Mouse (Mus musculus): ENCODE measurements at regions not wholly inside any gene's neighbourhood (a gene's known extent, or its start where the extent isn't known, plus 50 kb on each side); places are given as distances from the start of the nearest gene placed in this dataset.

GRCm38 (mm10) chr10:37221730-37222129 lies 83.0 kb upstream of the Marcks start:
- ATAC-seq (ENCODE audit: insufficient read depth) = no peak
- H3K9ac ChIP-seq (replicated peaks) = no peak overlapping the region

DNA sequence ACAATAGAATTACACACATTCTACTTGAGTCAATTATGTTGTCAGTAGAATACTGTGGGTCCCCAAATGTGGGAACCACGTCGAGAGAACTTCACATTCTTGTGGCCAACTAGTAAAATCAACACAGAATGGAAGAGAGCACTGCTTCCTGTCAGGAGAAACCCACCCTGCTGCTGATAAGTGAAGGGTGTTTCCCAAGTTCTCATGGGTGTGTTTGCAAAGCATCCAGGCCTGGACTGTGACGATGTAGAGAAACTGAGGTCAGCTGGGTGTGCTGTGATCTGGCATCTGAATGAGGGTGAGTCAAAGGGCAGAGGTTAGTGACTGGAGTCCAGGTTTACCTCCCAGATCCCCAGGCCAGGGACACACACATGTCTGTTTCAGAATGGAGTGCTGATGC lies 81.7 kb upstream of the Marcks start:
- Histone ChIP-seq H3K4me1 (replicated peaks; ENCODE audit: control insufficient read depth in 2 of 2, insufficient read depth in 2 of 2, low read length in 1 of 2) (peaks cover 29 to 41% of the 10 kb centered on the region in 2 experiments), H3K27me3 (ENCODE audit: control insufficient read depth, insufficient read depth, low read length) (no peaks in the 10 kb centered on the region), H3K36me3 (replicated peaks; ENCODE audit: control insufficient read depth, insufficient read depth, low read depth) (no peaks in the 10 kb centered on the region), H3K4me3 (ENCODE audit: insufficient read depth in 1 of 2, low read depth in 2 of 2, low read length in 2 of 2) (no peak overlapping the region), H3K9me3 (ENCODE audit: control insufficient read depth, low read length) (no peaks in the 10 kb centered on the region), H3K27ac (peak overlapping the region; percentile 60), H3K9ac (replicated peaks) (0 out of 2 replicates have a peak overlapping the region, but pooled peaks have one; percentile 23), H3K4me2 (ENCODE audit: low read depth) (peak overlapping the region; percentile 39)
- ATAC-seq (ENCODE audit: insufficient read depth) (peak; percentile 84), DNase-seq (ENCODE audit: low read depth in 3 of 3, low spot score in 3 of 3) (peak; percentile 36 to 47 (median 42))
- WGBS (ENCODE audit: insufficient replicate concordance) = 8% methylated on average over 3 of the region's 3 CpGs
- TF ChIP-seq EP300 (IDR thresholded peaks at IDR 0.05; ENCODE audit: low read depth) = no peak

More at GRCm38 (mm10) chr10:37221730-37222129, 83.0 kb upstream of the Marcks start:
- TF ChIP-seq CTCF (IDR thresholded peaks at IDR 0.05; ENCODE audit: low read depth) (no peak), EP300 (IDR thresholded peaks at IDR 0.05; ENCODE audit: low read depth) (no peak)
- no peaks in the 10 kb centered on the region for H3K9me3 ChIP-seq (ENCODE audit: control insufficient read depth, low read length)
- no peaks in the 10 kb centered on the region for H3K27me3 ChIP-seq (ENCODE audit: control insufficient read depth, insufficient read depth, low read length)
- 50% methylated on average over 6 of the region's 6 CpGs for WGBS (ENCODE audit: insufficient replicate concordance)
- H3K4me3 ChIP-seq (ENCODE audit: insufficient read depth in 1 of 2, low read depth in 2 of 2, low read length in 2 of 2) = no peak overlapping the region
- H3K4me1 ChIP-seq (replicated peaks; ENCODE audit: control insufficient read depth in 2 of 2, insufficient read depth in 2 of 2, low read length in 1 of 2) = peaks cover 29 to 41% of the 10 kb centered on the region in 2 experiments
- DNase-seq (ENCODE audit: low read depth in 3 of 3, low spot score in 3 of 3) = no peak
- H3K36me3 ChIP-seq (replicated peaks; ENCODE audit: control insufficient read depth, insufficient read depth, low read depth) = no peaks in the 10 kb centered on the region
- H3K4me2 ChIP-seq (ENCODE audit: low read depth) = no peak overlapping the region
- no peak overlapping the region for H3K27ac ChIP-seq

DNA sequence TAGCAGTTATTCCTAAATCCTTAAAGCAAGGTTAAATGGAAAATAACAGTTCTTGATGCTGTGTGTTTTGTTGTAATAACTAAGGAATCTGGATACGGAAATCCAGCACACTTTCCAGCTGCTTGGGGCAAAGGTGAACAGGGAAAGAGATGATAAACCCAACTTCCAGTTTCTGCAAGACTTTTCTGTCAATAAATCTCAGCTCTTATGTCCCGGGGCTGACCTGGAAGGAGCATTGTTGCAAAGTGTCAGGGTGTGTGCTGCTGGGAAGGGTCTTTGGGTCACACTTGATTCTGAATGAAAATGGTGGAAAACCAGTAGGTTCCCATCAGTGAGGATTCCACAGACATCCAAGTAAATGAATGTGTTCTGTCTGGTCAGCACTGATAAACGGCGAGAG lies 81.2 kb upstream of the Marcks start:
- 40% methylated on average over 4 of the region's 4 CpGs for WGBS (ENCODE audit: insufficient replicate concordance)
- H3K4me3 ChIP-seq (ENCODE audit: insufficient read depth in 1 of 2, low read depth in 2 of 2, low read length in 2 of 2) = no peak overlapping the region
- no peak for ATAC-seq (ENCODE audit: insufficient read depth)
- no peak overlapping the region for H3K9ac ChIP-seq (replicated peaks)
- peak overlapping the region; percentile 39; the same call in 1 of the 2 replicates for H3K4me2 ChIP-seq (ENCODE audit: low read depth)
- H3K9me3 ChIP-seq (ENCODE audit: control insufficient read depth, low read length) = no peaks in the 10 kb centered on the region
- no peak for TF ChIP-seq CTCF (IDR thresholded peaks at IDR 0.05; ENCODE audit: low read depth)
- no peak for TF ChIP-seq EP300 (IDR thresholded peaks at IDR 0.05; ENCODE audit: low read depth)
- peaks cover 29 to 41% of the 10 kb centered on the region in 2 experiments for H3K4me1 ChIP-seq (replicated peaks; ENCODE audit: control insufficient read depth in 2 of 2, insufficient read depth in 2 of 2, low read length in 1 of 2)
- no peaks in the 10 kb centered on the region for H3K27me3 ChIP-seq (ENCODE audit: control insufficient read depth, insufficient read depth, low read length)
- peak overlapping the region; percentile 34 for H3K27ac ChIP-seq
- H3K36me3 ChIP-seq (replicated peaks; ENCODE audit: control insufficient read depth, insufficient read depth, low read depth) = no peaks in the 10 kb centered on the region
- no peak for DNase-seq (ENCODE audit: low read depth in 3 of 3, low spot score in 3 of 3)

GRCm38 (mm10) chr10:37219381-37219780 lies 80.7 kb upstream of the Marcks start:
- Histone ChIP-seq H3K27ac (no peak overlapping the region), H3K36me3 (replicated peaks; ENCODE audit: control insufficient read depth, insufficient read depth, low read depth) (no peaks in the 10 kb centered on the region), H3K27me3 (ENCODE audit: control insufficient read depth, insufficient read depth, low read length) (no peaks in the 10 kb centered on the region), H3K9ac (replicated peaks) (no peak overlapping the region), H3K4me3 (ENCODE audit: insufficient read depth in 1 of 2, low read depth in 2 of 2, low read length in 2 of 2) (no peak overlapping the region), H3K9me3 (ENCODE audit: control insufficient read depth, low read length) (no peaks in the 10 kb centered on the region), H3K4me2 (ENCODE audit: low read depth) (no peak overlapping the region), H3K4me1 (replicated peaks; ENCODE audit: control insufficient read depth in 2 of 2, insufficient read depth in 2 of 2, low read length in 1 of 2) (peaks cover 29 to 41% of the 10 kb centered on the region in 2 experiments)
- WGBS (ENCODE audit: insufficient replicate concordance) = 45% methylated on average over 1 of the region's 1 CpGs
- ATAC-seq (ENCODE audit: insufficient read depth) (peak; percentile 35), DNase-seq (ENCODE audit: low read depth in 3 of 3, low spot score in 3 of 3) (no peak)
- TF ChIP-seq CTCF (IDR thresholded peaks at IDR 0.05; ENCODE audit: low read depth) = no peak
- TF ChIP-seq EP300 (IDR thresholded peaks at IDR 0.05; ENCODE audit: low read depth) = no peak

DNA sequence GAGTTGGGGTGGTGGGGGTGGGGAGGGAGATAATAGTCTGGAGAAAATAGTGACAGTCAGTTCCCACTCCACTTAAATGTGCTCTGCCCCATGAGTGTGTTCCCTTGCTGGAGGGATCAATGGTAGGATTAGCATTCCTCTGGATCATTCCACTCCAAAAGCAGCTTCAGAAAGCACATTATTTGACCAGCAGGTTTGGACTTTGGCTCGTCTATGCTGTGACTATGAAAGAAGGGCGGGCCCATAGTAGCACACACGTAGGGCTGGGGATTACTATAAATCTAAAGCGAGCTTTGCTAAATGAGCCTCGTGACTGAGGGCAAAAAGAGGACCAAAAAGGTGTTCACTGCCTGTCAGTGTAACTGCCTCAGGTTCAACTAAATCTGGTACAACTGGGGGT lies 75.9 kb upstream of the Marcks start:
- 55% methylated on average over 5 of the region's 5 CpGs for WGBS (ENCODE audit: insufficient replicate concordance)
- Histone ChIP-seq H3K4me1 (replicated peaks; ENCODE audit: control insufficient read depth in 2 of 2, insufficient read depth in 2 of 2, low read length in 1 of 2) (peaks cover 4 to 15% of the 10 kb centered on the region in 2 experiments; a peak in 3 of 4 replicates), H3K36me3 (replicated peaks; ENCODE audit: control insufficient read depth, insufficient read depth, low read depth) (no peaks in the 10 kb centered on the region), H3K9ac (replicated peaks) (no peak overlapping the region), H3K27ac (no peak overlapping the region), H3K27me3 (ENCODE audit: control insufficient read depth, insufficient read depth, low read length) (no peaks in the 10 kb centered on the region), H3K4me2 (ENCODE audit: low read depth) (no peak overlapping the region), H3K9me3 (ENCODE audit: control insufficient read depth, low read length) (no peaks in the 10 kb centered on the region), H3K4me3 (ENCODE audit: insufficient read depth in 1 of 2, low read depth in 2 of 2, low read length in 2 of 2) (no peak overlapping the region)
- ATAC-seq (ENCODE audit: insufficient read depth) (0 out of 2 replicates have a peak, but pooled peaks have one; percentile 18), DNase-seq (ENCODE audit: low read depth in 3 of 3, low spot score in 3 of 3) (no peak)
- no peak for TF ChIP-seq EP300 (IDR thresholded peaks at IDR 0.05; ENCODE audit: low read depth)
- TF ChIP-seq CTCF (IDR thresholded peaks at IDR 0.05; ENCODE audit: low read depth) = no peak
